Mouse (Mus musculus) c-Kit-positive CD71-positive TER-119-negative erythroid progenitor cells, embryonic 14.5 days (primary cell): ENCODE measurements around the gene Ccnt1.
"Not testable (repeated sequence)": the region's sequence is repeated elsewhere in the genome, so short reads cannot be mapped to it uniquely, and the experiment has no call there.

ENCODE experiments used
- DNase-seq: peaks from one replicate; pipeline ENCODE4 v3.0.0-alpha.2; 2013; ENCODE audit warnings: low read depth

The Ccnt1 gene

GRCm38 (mm10) chr15:98543341-98543740, 27.4 kb downstream of the Ccnt1 start:
- no peak for DNase-seq

GRCm38 (mm10) chr15:98541064-98541463, 29.7 kb downstream of the Ccnt1 start:
- no peak for DNase-seq

GRCm38 (mm10) chr15:98537923-98538322, 32.8 kb downstream of the Ccnt1 start:
- no peak for DNase-seq

GRCm38 (mm10) chr15:98536828-98537510, 33.8 kb downstream of the Ccnt1 start:
- no peak for DNase-seq

GRCm38 (mm10) chr15:98535921-98536320, 34.8 kb downstream of the Ccnt1 start:
- no peak for DNase-seq

GRCm38 (mm10) chr15:98533881-98534627, 36.7 kb downstream of the Ccnt1 start, which contains the start of gene Kansl2:
Gene Kansl2 (minus strand): TSS chr15:98534264.
- DNase-seq: peak; percentile 96

- DNase-seq: peak; percentile 35
These were observed 37.6 kb downstream of the Ccnt1 start for GRCm38 (mm10) chr15:98533035-98533531.

- DNase-seq: no peak
These were observed 38.4 kb downstream of the Ccnt1 start for GRCm38 (mm10) chr15:98532281-98532680.

GRCm38 (mm10) chr15:98528066-98528563, 42.6 kb downstream of the Ccnt1 start:
- no peak for DNase-seq

- no peak for DNase-seq
These were observed 43.5 kb downstream of the Ccnt1 start for GRCm38 (mm10) chr15:98527056-98527771.

- DNase-seq: no peak
These were observed 44.7 kb downstream of the Ccnt1 start for GRCm38 (mm10) chr15:98526057-98526456.

- DNase-seq: no peak
These were observed 49.5 kb downstream of the Ccnt1 start for GRCm38 (mm10) chr15:98521245-98521644.

- peak; percentile 58 for DNase-seq
These were observed 53.1 kb downstream of the Ccnt1 start for GRCm38 (mm10) chr15:98517380-98518355.

GRCm38 (mm10) chr15:98514845-98515244, 55.9 kb downstream of the Ccnt1 start:
- DNase-seq: not testable (repeated sequence)

GRCm38 (mm10) chr15:98514146-98514545, 56.6 kb downstream of the Ccnt1 start:
- no peak for DNase-seq

- not testable (repeated sequence) for DNase-seq
These were observed 57.0 kb downstream of the Ccnt1 start for GRCm38 (mm10) chr15:98513676-98514075.

GRCm38 (mm10) chr15:98512799-98513321, 57.9 kb downstream of the Ccnt1 start:
- DNase-seq: no peak

GRCm38 (mm10) chr15:98512232-98512631, 58.5 kb downstream of the Ccnt1 start:
- no peak for DNase-seq

- DNase-seq: no peak
These were observed 59.3 kb downstream of the Ccnt1 start for GRCm38 (mm10) chr15:98511386-98511928.
